Mouse (Mus musculus) gastrocnemius, postnatal 10 days (tissue): ENCODE measurements at regions not wholly inside any gene's neighbourhood (a gene's known extent, or its start where the extent isn't known, plus 50 kb on each side); places are given as distances from the start of the nearest gene placed in this dataset.
A peak's percentile ranks its signal among the peaks of the same experiment; 100 is the strongest.

Experiments used
- DNase-seq: peaks from one replicate; pipeline ENCODE4 v3.0.0; 2021; ENCODE audit warnings: mixed read lengths

DNA sequence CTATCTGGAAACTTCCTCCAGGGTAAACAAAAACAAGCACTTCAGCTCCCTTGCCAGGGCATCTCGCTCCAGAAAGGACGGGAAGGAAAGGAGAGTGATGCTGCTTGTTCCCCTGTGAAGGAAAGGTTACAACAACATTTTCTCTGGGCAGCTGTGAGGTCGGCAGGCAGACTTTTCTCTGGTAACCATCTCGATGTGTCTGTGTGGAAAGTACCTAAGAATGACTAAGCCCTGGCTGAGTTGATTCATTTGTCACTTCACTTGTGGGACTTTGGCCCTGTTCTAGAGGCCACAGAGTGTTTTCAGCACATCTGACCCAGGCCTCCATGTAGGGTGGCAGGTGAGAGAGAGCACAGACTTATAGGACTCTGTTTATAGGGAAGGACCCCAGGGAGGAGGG lies 201.0 kb upstream of the Klf4 start:
- DNase-seq: no peak

DNA sequence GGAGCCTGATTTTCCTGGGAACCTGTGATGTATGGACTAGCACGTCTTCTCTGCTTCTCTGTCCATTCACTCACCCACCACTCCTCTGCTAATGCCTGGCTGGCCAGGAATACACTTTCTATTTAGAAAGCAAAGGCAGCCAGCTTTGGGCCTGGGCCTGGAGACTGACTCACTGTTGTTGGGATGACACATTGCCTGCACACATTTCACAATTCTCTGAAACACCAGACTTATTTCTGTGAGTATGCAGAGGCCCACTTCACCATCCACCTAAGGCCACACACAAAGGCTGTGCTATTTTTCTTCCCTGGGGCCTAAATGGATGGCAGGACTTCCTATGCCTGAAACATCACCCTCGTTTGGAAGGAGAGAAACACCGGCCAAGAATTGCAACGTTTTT lies 199.7 kb upstream of the Klf4 start:
- DNase-seq: peak; percentile 43

DNA sequence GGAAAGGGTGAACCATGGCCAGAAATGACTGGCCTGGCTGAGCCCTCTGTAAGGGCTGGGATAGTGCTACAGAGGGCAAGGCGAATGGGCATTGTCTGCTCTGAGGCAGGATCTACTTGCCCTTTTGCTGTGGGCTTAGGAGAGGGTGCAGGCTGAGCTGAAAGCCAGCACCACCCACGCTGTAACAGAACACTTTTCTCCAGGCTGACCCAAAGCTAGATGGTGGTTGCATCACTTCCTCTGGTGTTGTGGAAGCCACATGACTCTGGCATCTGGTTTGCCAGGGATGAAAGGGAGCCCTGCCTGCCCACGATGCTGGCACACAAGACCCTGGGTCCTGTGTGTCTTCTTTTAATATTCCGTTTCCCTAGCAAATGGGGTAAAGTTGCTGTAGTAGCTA lies 198.0 kb upstream of the Klf4 start:
- DNase-seq: no peak

DNA sequence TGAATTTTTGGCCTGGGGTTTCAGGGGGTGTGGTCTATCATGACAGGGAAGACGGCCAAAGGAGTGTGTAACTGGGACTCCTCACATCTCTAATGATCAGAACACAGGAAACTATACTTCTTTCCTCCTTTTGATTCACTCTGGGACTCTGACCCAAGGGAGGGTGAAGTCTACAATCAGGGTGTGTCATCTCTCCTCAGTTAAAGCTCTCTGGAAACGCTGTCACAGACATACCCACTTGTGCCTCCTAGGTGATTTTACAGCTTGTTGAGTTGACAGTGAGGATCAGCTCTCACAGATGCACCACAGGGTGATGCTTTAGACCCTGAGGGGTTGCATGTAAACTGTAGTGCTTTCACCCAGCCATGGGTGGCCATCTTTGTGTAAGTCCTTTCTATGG lies 194.9 kb upstream of the Klf4 start:
- no peak for DNase-seq

DNA sequence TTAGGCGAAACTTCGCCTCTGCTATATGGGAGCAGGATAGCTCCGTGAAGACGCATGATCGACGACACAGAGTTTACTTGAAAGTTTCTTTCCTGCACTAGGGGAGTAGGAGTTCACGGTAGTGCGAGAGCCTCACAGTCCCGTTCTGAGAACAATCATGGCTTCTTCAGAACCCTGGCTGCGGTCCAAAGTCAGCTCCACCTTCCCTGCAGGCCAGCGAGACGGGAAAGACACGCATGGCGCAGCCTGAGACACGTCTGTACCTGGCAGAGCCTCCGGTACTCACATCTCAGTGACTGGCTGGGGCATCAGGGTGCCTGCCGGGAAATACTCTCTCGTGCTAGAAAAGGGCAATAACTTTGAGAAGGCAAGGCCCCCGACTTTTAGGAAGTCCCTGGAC lies 193.8 kb upstream of the Klf4 start:
- DNase-seq: no peak

DNA sequence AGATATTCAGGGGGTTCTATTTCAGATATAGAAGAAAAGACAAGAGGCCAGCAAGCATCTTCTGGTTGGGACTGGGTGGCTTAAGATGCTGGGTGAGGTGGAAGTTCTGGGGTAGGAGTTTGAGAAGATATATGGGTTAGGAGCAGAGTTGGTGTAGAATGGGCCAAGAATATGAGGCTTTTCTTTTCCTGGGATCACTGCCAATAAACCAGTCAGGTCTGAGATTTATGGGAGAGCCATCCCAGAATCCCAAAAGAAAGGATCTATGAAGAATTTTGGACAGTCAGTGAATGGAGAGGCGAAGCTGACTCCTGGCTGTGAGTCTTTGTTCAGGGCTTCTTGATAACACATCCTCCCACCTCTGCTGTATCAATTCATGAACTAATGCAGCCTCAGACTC lies 192.0 kb upstream of the Klf4 start:
- no peak for DNase-seq

DNA sequence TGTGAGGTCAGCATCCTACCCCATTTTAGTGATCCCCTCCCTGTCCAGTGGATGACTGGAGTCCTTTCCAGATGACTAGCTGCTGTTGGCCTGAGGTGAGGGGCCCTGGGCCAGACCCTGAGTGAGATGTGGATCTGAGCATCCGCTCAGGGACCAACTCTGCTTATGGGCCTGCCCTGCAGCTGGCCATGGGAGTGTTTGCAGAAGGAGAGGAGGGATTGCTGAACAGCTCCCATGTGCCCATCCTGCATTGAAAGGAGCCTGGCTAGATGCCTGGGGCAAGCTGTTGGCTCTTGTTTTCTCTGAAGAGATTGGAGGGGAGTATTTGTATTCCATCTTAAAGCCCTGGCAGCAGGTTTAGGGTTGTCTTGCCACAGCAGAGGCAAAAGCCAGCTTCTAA lies 190.9 kb upstream of the Klf4 start:
- peak; percentile 31 for DNase-seq

DNA sequence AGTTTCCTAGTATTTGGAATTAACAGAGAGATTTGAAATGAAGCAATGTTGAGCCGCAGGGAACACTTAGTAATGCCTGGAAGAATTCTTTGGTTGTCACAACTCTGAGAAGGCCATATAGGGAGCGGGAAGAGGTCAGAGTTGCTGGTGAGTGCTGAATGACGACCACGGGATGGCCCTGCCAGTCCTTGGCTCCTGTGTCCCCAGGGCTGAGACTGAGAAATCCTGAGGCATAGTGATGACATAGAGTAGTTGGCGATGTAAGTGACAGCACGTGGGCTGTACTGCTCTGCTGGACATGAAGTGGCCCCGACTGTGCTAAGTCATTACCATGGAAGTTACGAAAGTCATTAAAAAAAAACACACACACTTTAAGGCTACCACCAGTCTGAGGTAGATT lies 190.1 kb upstream of the Klf4 start:
- DNase-seq: no peak

DNA sequence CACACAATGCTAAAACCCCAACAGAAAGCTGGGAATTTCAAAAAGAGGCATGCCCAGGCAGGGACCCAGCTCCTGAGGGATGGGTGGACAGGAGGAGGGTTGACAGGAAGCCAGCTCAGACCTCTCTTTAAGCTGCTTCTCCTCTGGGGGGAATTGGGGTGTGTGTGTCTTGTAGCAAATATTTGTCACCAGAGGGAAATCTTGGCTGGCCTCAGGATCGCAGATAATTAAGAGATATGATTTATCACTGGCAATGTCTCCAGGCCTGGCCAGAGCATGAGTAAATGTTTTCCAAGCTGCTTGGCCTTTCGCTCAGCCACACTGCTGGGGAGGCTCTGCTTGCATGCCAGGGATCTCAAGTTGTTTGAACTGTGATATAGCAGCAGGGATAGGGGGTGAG lies 189.6 kb upstream of the Klf4 start:
- DNase-seq: peak; percentile 18

DNA sequence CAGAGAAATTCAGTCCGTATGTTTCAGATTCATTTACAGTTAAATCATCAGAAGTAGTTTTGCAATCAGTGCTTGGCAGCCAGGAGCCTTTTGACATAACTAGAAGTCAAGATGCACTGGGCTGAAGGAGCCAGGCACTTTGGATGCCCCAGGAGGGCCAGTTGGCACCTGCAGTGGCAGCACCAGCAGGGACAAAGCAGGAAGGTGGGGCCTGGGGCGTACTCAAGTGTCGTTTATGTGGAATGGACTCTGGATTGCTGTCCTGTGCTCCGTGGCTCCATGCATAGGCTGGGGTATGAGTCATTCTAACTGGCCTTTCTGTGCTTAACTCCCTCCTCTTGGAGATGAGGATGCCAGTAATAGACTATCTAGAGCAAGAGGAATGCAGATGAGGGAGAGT lies 186.2 kb upstream of the Klf4 start:
- DNase-seq: no peak

DNA sequence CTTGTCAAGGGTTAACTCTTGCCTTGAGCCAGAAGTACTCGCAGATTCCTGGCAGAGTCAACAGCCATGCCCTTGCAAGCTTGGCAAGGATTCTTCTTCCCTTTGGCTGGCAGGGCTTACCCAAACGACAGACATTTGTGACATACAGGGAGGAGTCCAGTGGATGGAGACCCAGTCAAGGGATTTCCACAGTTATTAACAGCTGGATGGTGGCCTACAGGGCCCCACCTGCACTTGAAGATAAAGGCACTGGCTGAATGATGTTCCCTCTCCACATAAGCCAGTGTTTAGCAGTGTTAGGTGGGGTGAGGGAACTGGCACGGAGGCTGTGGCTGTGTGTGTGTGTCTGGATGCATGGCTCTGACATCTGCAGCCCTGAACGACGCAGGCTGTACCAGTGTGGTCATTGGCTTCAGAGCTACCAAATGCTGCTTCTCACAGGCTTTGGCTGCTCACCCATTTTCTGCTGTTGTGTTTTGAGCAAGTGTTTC lies 183.9 kb upstream of the Klf4 start:
- no peak for DNase-seq

DNA sequence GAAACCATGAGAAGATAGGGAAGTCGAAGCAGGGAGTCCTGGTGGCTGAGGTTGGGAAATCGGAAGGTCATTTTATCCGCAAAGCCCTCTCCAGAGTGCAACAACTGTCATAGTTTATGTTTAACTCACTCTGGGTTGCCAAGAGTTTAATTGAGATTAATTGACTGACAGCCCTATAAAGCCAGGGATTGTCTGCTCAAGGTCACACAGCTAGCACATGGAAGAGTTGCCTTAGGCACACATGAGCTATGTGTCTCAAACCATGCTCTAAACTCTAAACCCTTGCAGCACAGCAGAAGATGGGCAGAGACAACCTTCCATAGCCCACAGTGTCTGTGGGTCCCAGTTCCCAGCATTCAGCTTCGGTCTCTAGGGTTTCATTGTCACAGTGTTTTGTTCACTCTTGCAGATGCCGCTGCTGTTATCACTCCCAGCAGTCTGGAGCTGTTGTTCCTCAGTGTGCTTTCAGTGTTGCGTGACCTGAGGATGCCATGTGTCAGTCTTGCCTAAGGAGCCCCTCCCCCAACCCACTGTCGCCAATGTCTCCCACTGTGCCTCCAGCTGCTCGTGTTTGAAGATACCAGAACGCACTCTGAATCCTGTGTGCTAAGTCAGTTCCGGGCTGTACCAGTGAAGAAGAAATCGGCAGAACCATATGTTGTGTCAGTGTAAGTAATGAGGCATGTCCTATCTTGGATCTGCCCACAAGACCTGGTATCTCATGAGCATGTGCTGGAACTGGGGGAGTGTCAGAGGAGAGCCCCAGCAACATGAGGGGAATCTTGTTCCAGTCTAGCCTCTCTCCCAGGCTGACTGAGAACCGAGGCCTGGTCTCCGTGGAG lies 179.5 kb upstream of the Klf4 start:
- no peak for DNase-seq

DNA sequence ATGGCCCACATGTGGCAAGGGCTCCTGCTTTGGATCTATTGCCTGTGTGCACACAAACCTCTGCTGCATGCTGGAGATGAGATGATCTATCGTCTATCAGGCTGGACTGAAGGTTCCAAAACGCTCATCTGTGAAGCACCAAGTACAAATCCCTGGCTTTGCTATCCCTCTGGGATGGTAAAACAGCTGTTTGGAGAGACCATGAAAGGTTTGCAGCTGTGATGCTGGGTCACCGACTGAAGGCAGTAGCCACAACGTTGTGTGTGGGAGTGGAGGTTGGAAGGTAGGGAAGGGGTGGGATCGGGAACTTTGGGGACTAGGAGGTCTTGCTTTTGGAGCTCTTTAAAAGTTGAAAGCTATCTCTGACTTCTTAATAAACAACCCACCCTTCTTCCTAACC lies 178.2 kb upstream of the Klf4 start:
- DNase-seq: no peak

DNA sequence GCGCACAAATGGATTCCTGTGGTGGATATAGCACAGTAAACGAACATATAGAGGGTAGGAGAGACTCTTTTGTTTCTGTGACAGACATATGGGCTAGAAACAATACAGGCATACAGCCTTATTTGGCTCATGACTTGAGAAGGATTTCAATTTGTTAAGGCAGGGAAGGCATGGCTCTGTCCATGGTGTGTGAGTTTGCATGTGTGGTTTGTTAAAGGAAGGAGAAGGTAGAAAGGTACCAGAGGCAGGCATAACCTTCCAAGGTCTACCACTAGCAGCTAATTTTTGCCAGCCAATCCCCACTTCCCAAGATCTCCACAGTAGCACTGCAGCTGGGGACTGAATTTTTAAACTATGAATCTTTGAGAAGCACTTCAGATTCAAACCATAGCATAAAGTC lies 176.5 kb upstream of the Klf4 start:
- no peak for DNase-seq

DNA sequence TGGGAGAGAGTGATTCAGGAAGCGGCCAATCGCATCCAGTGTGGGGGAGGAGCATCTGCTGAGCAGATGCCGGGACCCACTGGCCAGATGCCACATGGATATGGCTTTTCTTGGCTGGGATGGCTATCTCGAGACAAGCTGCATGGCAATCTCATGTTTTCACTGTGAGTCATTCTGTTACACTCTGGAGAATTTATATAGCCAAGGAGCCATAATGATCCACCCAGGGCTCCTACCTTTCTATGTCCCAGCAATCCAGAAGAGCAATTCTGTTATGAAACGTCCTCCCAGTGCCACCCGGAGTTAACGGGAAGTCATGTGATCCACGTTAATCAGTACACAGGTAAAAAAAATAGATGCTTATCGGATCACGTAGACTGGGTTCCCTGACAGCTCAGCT lies 175.7 kb upstream of the Klf4 start:
- DNase-seq: no peak

DNA sequence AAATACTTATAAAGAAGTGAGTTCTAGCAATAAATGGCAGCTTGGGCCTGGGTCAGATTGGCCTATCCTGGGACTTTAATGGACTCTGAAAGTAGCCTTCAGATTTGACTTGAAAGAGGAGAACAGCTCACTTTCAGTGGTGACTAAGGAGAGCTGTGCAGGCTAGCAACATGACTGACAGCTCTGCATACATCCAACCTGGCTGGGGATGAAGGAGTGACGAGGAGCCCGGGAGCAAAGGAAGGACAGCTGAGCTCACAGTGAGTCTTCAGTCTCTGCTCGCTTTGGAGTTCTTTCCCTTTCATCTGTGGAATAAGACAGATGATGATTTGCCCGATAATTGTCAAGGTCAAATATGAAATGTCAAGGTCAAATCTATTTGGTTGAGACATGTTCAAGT lies 172.7 kb upstream of the Klf4 start:
- no peak for DNase-seq

DNA sequence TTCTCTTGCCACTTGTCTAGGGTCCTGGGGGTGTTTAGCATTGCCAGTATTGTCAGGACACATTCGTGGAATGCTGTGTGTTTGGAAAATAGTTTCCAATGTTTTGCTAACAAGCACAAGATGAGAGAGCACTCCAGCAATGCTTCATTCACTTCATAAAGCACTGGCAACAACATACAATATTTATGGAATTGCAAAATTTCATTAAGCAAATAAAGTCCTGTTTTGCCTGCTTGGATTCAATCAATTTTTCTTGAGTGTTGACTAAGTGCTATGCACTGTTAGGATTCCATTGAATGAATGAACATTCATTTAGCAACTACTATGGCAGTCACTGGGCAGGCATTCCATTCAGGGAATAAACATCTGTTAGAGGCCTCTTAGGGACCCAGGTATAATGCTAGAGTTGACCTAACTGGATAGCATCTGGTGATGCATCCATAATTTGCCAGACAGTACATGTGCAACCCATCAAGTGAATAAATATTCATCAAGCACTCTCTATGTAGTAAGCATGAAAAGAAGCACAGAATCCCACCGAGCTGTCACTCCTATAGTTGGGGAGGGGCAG lies 171.2 kb upstream of the Klf4 start:
- no peak for DNase-seq

DNA sequence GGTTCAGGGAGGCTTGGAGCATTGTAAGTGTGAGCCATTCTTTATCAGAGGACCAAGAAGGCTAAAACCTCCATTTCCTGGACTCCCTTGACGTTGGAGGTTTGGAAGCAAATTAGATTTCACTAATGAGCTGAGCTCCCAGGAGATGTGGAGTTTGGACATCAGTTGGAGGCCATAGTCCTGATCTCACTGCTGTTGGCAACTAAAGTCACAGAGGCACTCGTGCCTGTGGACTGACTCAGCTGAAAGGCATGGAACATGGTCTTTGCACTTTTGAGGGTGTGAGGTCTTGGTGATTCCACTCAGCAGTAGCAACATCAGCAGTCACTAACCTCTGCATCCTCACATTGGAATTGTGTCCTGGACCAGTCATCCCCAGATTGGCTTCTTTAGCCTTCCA lies 169.1 kb upstream of the Klf4 start:
- DNase-seq: no peak

DNA sequence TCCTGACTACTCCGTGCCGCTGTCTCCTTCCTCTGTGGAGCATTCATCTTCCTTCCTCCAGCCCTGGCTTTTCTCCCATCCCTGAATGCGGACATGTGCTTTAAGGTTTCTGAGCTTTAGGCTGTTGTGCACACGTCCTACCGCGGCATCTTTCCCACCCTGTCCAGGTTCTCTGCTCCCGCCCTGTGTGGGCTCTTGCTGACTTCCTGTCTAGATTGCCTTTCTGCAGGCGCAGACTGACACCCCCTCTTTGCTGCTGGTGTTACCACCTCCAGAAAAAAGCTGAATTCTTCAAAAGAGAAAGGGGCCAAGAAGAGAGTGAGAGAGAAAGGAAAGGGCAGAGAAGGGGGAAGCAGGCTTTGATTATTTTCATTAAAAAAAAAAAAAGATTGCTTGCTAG lies 167.7 kb upstream of the Klf4 start:
- no peak for DNase-seq

DNA sequence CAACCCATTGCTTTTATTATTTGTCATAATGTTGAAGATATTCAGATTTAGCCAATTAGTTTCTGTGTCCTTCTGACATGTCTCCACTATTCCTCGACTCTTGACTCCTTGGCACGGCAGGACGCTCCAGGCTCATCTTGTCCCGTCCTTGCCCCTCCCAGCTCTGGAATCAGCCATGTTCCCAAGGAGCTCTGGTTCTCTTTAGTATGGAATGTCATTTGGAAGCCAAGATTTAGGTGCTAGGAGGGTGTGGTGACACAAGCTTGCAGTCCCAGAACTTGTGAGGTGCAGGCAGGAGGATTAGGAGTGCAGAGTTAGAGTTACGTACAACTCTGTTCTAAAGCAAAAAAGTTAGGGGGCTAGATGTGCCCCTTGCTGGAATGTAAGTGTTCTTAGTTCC lies 166.9 kb upstream of the Klf4 start:
- DNase-seq: no peak

DNA sequence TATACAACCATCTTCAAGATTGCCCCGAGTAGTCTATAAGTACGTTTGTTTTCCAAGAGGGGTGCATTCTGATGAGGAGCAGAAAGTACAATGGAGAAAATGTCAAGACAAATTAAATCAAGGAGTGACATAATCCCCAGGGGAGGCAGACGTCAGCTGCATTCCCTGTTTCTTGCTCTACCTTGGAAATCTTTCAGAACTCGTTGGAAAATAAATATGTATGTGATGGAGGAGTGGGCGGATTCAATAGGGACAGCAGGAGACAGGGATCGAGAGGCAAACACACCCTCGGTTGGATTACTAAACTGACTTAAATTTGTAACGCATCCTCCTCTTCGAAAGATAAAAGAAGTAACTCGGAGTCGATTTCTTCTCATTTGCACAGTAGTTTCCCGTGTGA lies 164.8 kb upstream of the Klf4 start:
- DNase-seq: no peak

DNA sequence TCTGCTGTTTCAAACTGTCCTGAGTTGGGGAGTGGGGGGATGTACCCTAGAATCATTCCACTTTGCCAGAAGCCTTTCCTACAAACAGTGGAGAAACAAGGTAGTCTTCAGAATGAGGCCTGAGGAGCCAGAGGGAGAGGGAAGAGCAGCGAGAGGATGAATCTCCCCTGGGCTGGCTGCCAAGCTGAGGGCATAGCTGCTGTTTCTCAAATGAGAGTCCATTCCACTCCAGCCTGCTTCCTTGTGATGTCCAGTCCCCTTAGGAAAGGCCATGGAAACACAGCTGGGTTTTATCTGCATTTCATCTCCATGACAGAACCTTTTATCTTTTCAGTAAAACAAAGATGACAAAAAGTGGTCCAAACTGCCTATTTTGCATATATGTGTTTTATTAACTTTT lies 164.2 kb upstream of the Klf4 start:
- DNase-seq: peak; percentile 38

DNA sequence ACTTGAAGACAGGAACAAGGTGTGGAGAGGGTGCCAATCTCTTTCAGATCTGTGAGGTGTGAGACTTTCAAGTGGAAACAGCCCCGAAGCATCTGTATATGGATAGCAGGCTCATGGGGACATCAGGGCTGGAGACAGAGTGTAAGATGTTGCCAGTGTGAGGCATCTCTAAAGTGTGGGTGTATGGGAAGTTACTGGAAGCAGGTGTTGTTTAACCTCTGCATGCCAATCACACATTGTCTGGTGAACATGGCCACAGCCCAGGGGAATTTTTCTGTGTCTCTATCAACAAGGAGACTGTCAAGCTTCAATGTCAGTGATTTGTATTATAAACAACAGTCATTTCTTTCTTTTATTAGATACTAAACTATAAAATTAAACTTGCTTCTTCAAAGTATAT lies 163.0 kb upstream of the Klf4 start:
- DNase-seq: no peak

DNA sequence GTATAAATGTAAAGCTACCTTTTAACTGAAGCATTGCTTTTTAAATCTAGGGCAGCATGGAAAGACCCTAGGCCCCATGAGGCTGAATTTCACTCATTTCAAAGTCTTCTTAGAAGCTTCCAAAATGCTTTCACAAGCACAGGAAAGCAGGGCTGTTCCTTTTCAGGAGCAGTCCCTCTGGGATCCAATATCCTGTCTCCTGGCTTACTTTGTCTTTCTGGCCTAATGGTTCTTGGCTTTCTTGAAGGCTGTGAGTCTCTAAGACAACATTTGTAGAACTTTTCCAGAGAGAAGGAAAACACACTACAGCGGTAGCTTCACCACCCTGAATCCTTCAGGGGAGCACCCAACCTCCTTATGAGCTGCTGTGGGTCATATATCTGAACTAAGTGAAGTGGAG lies 157.2 kb upstream of the Klf4 start:
- DNase-seq: no peak
